Comparison of ENCODE assay signal across 11 mouse cellular contexts in genomic region chr5:30797482-30797881, GRCm38 (mm10). TPM values are rescaled to one million over a fixed set of nuclear protein-coding genes. Genes with fewer than 3 reads are reported as not detected.
A peak's percentile ranks its signal among the peaks of the same experiment; 100 is the strongest.
DNase-seq lines count a peak whose midpoint lies in the region; ATAC-seq lines count a peak whose summit lies in the region.
"Had no signal": no experiment of that assay in that cellular context is flagged by ENCODE, and none has a peak within 500 bp of the region (broad histone marks: within the 10 kb centered on the region; RNA-seq: fewer than 3 reads in every experiment).

No protein-coding gene starts in this region.

- H3K4me3 ChIP-seq in limb, embryonic 12.5 days (replicated peaks): no peak overlapping the region
- H3K4me3 ChIP-seq in limb, embryonic 10.5 days: no peak overlapping the region
- no peak overlapping the region for H3K4me3 ChIP-seq in embryonic facial prominence, embryonic 13.5 days

- DNase-seq in limb, embryonic 10.5 days (ENCODE audit: low spot score): no peak
- peak; percentile 82 for DNase-seq in liver
- DNase-seq in spleen, postnatal 36 days (ENCODE audit: low spot score in 2 of 2): peak; percentile 40 to 66
- no peak for DNase-seq in adrenal gland, postnatal 14 days
- DNase-seq in ovary, adult 18-20 months (ENCODE audit: low spot score): no peak
- DNase-seq: cerebellum, adult 2 months; kidney, adult 18-20 months; thymus, adult 2 months had no signal

- no peaks in the 10 kb centered on the region for H3K9me3 ChIP-seq in limb, embryonic 12.5 days
- H3K9me3 ChIP-seq in limb, embryonic 10.5 days (replicated peaks): no peaks in the 10 kb centered on the region
- no peaks in the 10 kb centered on the region for H3K9me3 ChIP-seq in embryonic facial prominence, embryonic 13.5 days

- no peak overlapping the region for H3K4me2 ChIP-seq in limb, embryonic 12.5 days
- H3K4me2 ChIP-seq in embryonic facial prominence, embryonic 13.5 days: no peak overlapping the region

- H3K27me3 ChIP-seq in limb, embryonic 12.5 days: no peaks in the 10 kb centered on the region
- no peaks in the 10 kb centered on the region for H3K27me3 ChIP-seq in limb, embryonic 10.5 days (ENCODE audit: low read depth, poor library complexity, severe bottlenecking)
- H3K27me3 ChIP-seq in embryonic facial prominence, embryonic 13.5 days: no peaks in the 10 kb centered on the region; the same call in 1 of the 2 replicates

- WGBS in limb, embryonic 12.5 days: 74% methylated on average over 7 of the region's 7 CpGs
- WGBS in limb, embryonic 10.5 days: 74% methylated on average over 7 of the region's 7 CpGs
- WGBS in embryonic facial prominence, embryonic 13.5 days: 59% methylated on average over 7 of the region's 7 CpGs

- peaks cover 4% of the 10 kb centered on the region; the same call in 1 of the 2 replicates for H3K4me1 ChIP-seq in limb, embryonic 12.5 days (replicated peaks)
- H3K4me1 ChIP-seq in limb, embryonic 10.5 days: peaks cover 12% of the 10 kb centered on the region; the same call in 1 of the 2 replicates
- peaks cover 4% of the 10 kb centered on the region; the same call in 1 of the 2 replicates for H3K4me1 ChIP-seq in embryonic facial prominence, embryonic 13.5 days

- H3K36me3 ChIP-seq in limb, embryonic 12.5 days: no peaks in the 10 kb centered on the region
- H3K36me3 ChIP-seq in limb, embryonic 10.5 days: no peaks in the 10 kb centered on the region
- H3K36me3 ChIP-seq in embryonic facial prominence, embryonic 13.5 days: no peaks in the 10 kb centered on the region

- H3K27ac ChIP-seq in limb, embryonic 12.5 days: no peak overlapping the region
- H3K27ac ChIP-seq in limb, embryonic 10.5 days: no peak overlapping the region
- no peak overlapping the region for H3K27ac ChIP-seq in embryonic facial prominence, embryonic 13.5 days

- ATAC-seq in limb, embryonic 12.5 days (ENCODE audit: insufficient number of reproducible peaks, insufficient read depth, low FRiP score, low TSS enrichment, low read depth): peak; percentile 23; the same call in 1 of the 2 replicates
- peak; percentile 48; the same call in 1 of the 2 replicates for ATAC-seq in embryonic facial prominence, embryonic 13.5 days (ENCODE audit: insufficient number of reproducible peaks, insufficient read depth, low FRiP score, low TSS enrichment, low read depth)
- no peak for ATAC-seq in CD4-positive, CD25-positive, alpha-beta regulatory T cell, adult 4 months

- H3K9ac ChIP-seq in limb, embryonic 12.5 days (replicated peaks): no peak overlapping the region
- H3K9ac ChIP-seq in embryonic facial prominence, embryonic 13.5 days: 0 out of 2 replicates have a peak overlapping the region, but pooled peaks have one; percentile 27

RNA-seq across cellular contexts. Expression of gene Mapre3, which starts 17.0 kb away (rescaled TPM):
- polyA plus RNA-seq in limb, embryonic 12.5 days (2016; fragmentation: Nextera tagmentation; extraction: Ambion mirVana): 26.8 and 28.4 TPM in 2 replicates
- 12.2 and 17.0 TPM in 2 replicates for polyA plus RNA-seq in limb, embryonic 10.5 days (2016; fragmentation: Nextera tagmentation; extraction: Ambion mirVana)
- polyA plus RNA-seq in embryonic facial prominence, embryonic 13.5 days (2015; fragmentation: Nextera tagmentation; extraction: Ambion mirVana): 23.9 and 25.8 TPM in 2 replicates
- total RNA-seq in adrenal gland, postnatal 14 days (2021): 44.1 and 46.5 TPM in 2 replicates
- 1 to 10 TPM; 3.0 to 4.1 TPM for polyA plus RNA-seq in CD4-positive, CD25-positive, alpha-beta regulatory T cell, adult 4 months (2017; shearing (Covaris generic))

Comparison
In these comparisons a context has a peak if more than half of its experiments do, and no peak if none do; other contexts are left out.
1. DNase-seq: peak in liver (single experiment) and spleen, postnatal 36 days (2 of 2); none in limb, embryonic 10.5 days (single experiment), adrenal gland, postnatal 14 days (single experiment) and ovary, adult 18-20 months (single experiment).